Mouse (Mus musculus) liver, postnatal 0 days (tissue): Measurements from ENCODE around the gene Klhl26.

Experiments
- CTCF ChIP-seq: sonication (generic); IDR thresholded peaks from 2 replicates; pipeline ENCODE4 v1.5.1; 2016; ENCODE audit warnings: antibody characterized with exemption, low read depth
- EP300 ChIP-seq: IDR thresholded peaks from 2 replicates; pipeline ENCODE4 v1.6.1; 2016; ENCODE audit warnings: antibody characterized with exemption, low read depth, mild to moderate bottlenecking

- TF ChIP-seq EP300 (no peak), CTCF (no peak)
These were observed 7.4 kb downstream of the Klhl26 start for GRCm38 (mm10) chr8:70469295-70469916.
